ENCODE assay signal across 8 mouse cellular contexts in genomic region chrX:71215113-71215708, GRCm38 (mm10). TPM values are rescaled to one million over a fixed set of nuclear protein-coding genes. Genes with fewer than 3 reads are reported as not detected.
DNase-seq lines count a peak whose midpoint lies in the region; ATAC-seq and TF ChIP-seq lines count a peak whose summit lies in the region.

No protein-coding gene starts in this region.

- H3K9me3 ChIP-seq in forebrain, postnatal 0 days (ENCODE audit: low read length), result no peaks in the 10 kb centered on the region
- H3K9me3 ChIP-seq in limb, embryonic 12.5 days, result no peaks in the 10 kb centered on the region
- no peaks in the 10 kb centered on the region for H3K9me3 ChIP-seq in midbrain, embryonic 14.5 days (ENCODE audit: control insufficient read depth, low read length)
- no peaks in the 10 kb centered on the region for H3K9me3 ChIP-seq in stomach, embryonic 16.5 days (replicated peaks; ENCODE audit: control insufficient read depth, low read length)

- no peaks in the 10 kb centered on the region for H3K4me1 ChIP-seq in forebrain, postnatal 0 days (ENCODE audit: insufficient read depth)
- no peaks in the 10 kb centered on the region for H3K4me1 ChIP-seq in limb, embryonic 12.5 days (replicated peaks)
- no peaks in the 10 kb centered on the region for H3K4me1 ChIP-seq in midbrain, embryonic 14.5 days (ENCODE audit: control insufficient read depth, insufficient read depth, low read length)
- no peaks in the 10 kb centered on the region for H3K4me1 ChIP-seq in stomach, embryonic 16.5 days (ENCODE audit: control insufficient read depth, insufficient read depth, low read length)

- H3K4me2 ChIP-seq in forebrain, postnatal 0 days (ENCODE audit: low read depth), result peak overlapping the region; percentile 62
- H3K4me2 ChIP-seq in limb, embryonic 12.5 days, result peak overlapping the region; percentile 68
- peak overlapping the region; percentile 68 for H3K4me2 ChIP-seq in midbrain, embryonic 14.5 days (ENCODE audit: low read length)
- peak overlapping the region; percentile 68 for H3K4me2 ChIP-seq in stomach, embryonic 16.5 days (ENCODE audit: low read depth, low read length)

- H3K27me3 ChIP-seq in forebrain, postnatal 0 days (ENCODE audit: insufficient read depth, low read length), result no peaks in the 10 kb centered on the region
- H3K27me3 ChIP-seq in limb, embryonic 12.5 days, result no peaks in the 10 kb centered on the region; the same call in 1 of the 2 replicates
- H3K27me3 ChIP-seq in midbrain, embryonic 14.5 days (ENCODE audit: control insufficient read depth, insufficient read depth, low read length), result no peaks in the 10 kb centered on the region
- no peaks in the 10 kb centered on the region for H3K27me3 ChIP-seq in stomach, embryonic 16.5 days (ENCODE audit: control insufficient read depth, insufficient read depth, low read length)

- no peaks in the 10 kb centered on the region for H3K36me3 ChIP-seq in forebrain, postnatal 0 days (ENCODE audit: insufficient read depth)
- H3K36me3 ChIP-seq in limb, embryonic 12.5 days, result no peaks in the 10 kb centered on the region
- H3K36me3 ChIP-seq in midbrain, embryonic 14.5 days (ENCODE audit: control insufficient read depth, insufficient read depth, low read length), result no peaks in the 10 kb centered on the region
- no peaks in the 10 kb centered on the region for H3K36me3 ChIP-seq in stomach, embryonic 16.5 days (ENCODE audit: control insufficient read depth, insufficient read depth, low read length)

- ATAC-seq in forebrain, postnatal 0 days, result peak; percentile 75
- peak; percentile 87 for ATAC-seq in limb, embryonic 12.5 days (ENCODE audit: insufficient number of reproducible peaks, insufficient read depth, low FRiP score, low TSS enrichment, low read depth)
- ATAC-seq in midbrain, embryonic 14.5 days (ENCODE audit: low FRiP score, low TSS enrichment), result peak; percentile 70
- peak; percentile 83 for ATAC-seq in stomach, embryonic 16.5 days (ENCODE audit: insufficient read depth, low FRiP score)

- H3K27ac ChIP-seq in forebrain, postnatal 0 days (ENCODE audit: low read depth, low read length), result no peak overlapping the region
- no peak overlapping the region for H3K27ac ChIP-seq in limb, embryonic 12.5 days
- no peak overlapping the region for H3K27ac ChIP-seq in midbrain, embryonic 14.5 days (replicated peaks; ENCODE audit: low read depth, low read length)
- no peak overlapping the region for H3K27ac ChIP-seq in stomach, embryonic 16.5 days (ENCODE audit: low read length)

- peak; percentile 4 for DNase-seq in embryo, embryonic 10 days (ENCODE audit: low spot score)
- no peak for DNase-seq in embryo, embryonic 9.5 days (ENCODE audit: extremely low spot score)
- peak; percentile 6 for DNase-seq in urinary bladder, postnatal 25 days (ENCODE audit: low spot score)
- DNase-seq in urinary bladder, postnatal 10 days (ENCODE audit: low spot score), result no peak
- no peak for DNase-seq in forebrain, postnatal 0 days
- peak; percentile 7 for DNase-seq in midbrain, embryonic 14.5 days

- WGBS in forebrain, postnatal 0 days, result 22% methylated on average over 27 of the region's 27 CpGs
- 13% methylated on average over 27 of the region's 27 CpGs for WGBS in limb, embryonic 12.5 days
- WGBS in midbrain, embryonic 14.5 days, result 15% methylated on average over 27 of the region's 27 CpGs
- WGBS in stomach, embryonic 16.5 days, result 16% methylated on average over 27 of the region's 27 CpGs

- peak overlapping the region; percentile 47 for H3K4me3 ChIP-seq in forebrain, postnatal 0 days (ENCODE audit: low read depth, low read length)
- H3K4me3 ChIP-seq in limb, embryonic 12.5 days (replicated peaks), result peak overlapping the region; percentile 46
- peak overlapping the region; percentile 46 for H3K4me3 ChIP-seq in midbrain, embryonic 14.5 days (replicated peaks; ENCODE audit: low read depth, low read length)
- peak overlapping the region; percentile 56 for H3K4me3 ChIP-seq in stomach, embryonic 16.5 days (replicated peaks; ENCODE audit: low read length)

- H3K9ac ChIP-seq in forebrain, postnatal 0 days, result peak overlapping the region; percentile 49
- H3K9ac ChIP-seq in limb, embryonic 12.5 days (replicated peaks), result peak overlapping the region; percentile 38
- peak overlapping the region; percentile 44; the same call in 1 of the 2 replicates for H3K9ac ChIP-seq in midbrain, embryonic 14.5 days (replicated peaks; ENCODE audit: low read length)
- peak overlapping the region; percentile 61 for H3K9ac ChIP-seq in stomach, embryonic 16.5 days (ENCODE audit: low read length)

- no peak for TF ChIP-seq CTCF in forebrain, postnatal 0 days (IDR thresholded peaks at IDR 0.05; ENCODE audit: low read depth)

RNA-seq across cellular contexts. Expression of gene Mtm1, which starts 4.6 kb away (rescaled TPM):
- 4.1 and 6.1 TPM in 2 replicates for total RNA-seq in forebrain, postnatal 0 days (2014; rRNA removed)
- 2.7 and 3.4 TPM in 2 replicates for polyA plus RNA-seq in forebrain, postnatal 0 days (2015; fragmentation: Nextera tagmentation; extraction: Ambion mirVana)
- 2.6 and 3.2 TPM in 2 replicates for polyA plus RNA-seq in limb, embryonic 12.5 days (2016; fragmentation: Nextera tagmentation; extraction: Ambion mirVana)
- 4.7 and 5.1 TPM in 2 replicates for polyA plus RNA-seq in midbrain, embryonic 14.5 days (2014; fragmentation: Nextera tagmentation; extraction: Ambion mirVana)
- 6.7 and 7.5 TPM in 2 replicates for polyA plus RNA-seq in stomach, embryonic 16.5 days (2015; fragmentation: Nextera tagmentation; extraction: Ambion mirVana)

Comparison
In these comparisons a context has a peak if more than half of its experiments do, and no peak if none do; other contexts are left out.
1. DNase-seq: peak in embryo, embryonic 10 days (single experiment), urinary bladder, postnatal 25 days (single experiment) and midbrain, embryonic 14.5 days (single experiment); none in embryo, embryonic 9.5 days (single experiment), urinary bladder, postnatal 10 days (single experiment) and forebrain, postnatal 0 days (single experiment).
2. Peak in every context shown above with its lines, with median percentiles within 50 percentile points of each other: ATAC-seq, H3K4me2 ChIP-seq, H3K4me3 ChIP-seq and H3K9ac ChIP-seq.